Mouse (Mus musculus): Measurements from ENCODE around the gene Gdf1. TPM values are rescaled to one million over a fixed set of nuclear protein-coding genes. Genes with fewer than 3 reads are reported as not detected.

Gdf1 gene
- 2.9 TPM in 1 of 2 replicates, not detected in the other for polyA plus RNA-seq (2012; rRNA removed; ENCODE audit: low replicate concordance)

DNA sequence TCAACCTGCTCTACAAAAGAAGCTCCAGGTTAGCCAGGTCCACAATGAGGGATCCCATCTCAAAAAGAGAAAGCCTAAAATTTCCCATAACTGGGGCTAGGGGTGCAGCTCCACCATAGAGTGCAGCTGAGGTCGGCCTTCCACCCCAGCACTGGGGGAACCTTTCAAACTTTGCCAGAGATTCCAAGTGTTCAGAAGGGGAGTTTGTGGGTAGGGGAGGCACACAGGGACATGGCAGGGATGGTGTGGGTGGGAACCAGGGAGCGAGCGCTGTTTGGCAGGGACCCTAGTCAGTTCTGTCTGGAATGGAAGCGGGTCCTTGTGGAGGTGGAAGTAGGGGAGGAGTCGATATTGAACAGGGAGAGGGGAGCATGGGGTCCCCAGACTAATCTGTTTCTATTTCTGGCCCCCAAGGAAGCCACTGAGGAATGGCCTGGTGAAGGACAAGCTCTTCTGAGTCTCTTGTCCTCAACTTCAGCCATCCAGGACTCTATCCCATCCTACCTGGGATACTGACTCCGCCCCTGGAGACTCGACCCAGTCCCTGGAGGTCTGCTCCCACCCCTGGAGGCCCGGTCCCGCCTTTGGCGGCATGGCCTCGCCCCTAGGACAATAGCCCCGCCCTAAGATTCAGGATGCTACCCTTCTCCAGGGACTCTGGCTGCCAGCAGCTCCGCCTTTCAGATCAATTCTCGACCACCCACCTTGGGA, at the start of gene Gdf1:
Gdf1 (plus strand) TSS at position 694 of the 711 bp plus-strand sequence.

DNA sequence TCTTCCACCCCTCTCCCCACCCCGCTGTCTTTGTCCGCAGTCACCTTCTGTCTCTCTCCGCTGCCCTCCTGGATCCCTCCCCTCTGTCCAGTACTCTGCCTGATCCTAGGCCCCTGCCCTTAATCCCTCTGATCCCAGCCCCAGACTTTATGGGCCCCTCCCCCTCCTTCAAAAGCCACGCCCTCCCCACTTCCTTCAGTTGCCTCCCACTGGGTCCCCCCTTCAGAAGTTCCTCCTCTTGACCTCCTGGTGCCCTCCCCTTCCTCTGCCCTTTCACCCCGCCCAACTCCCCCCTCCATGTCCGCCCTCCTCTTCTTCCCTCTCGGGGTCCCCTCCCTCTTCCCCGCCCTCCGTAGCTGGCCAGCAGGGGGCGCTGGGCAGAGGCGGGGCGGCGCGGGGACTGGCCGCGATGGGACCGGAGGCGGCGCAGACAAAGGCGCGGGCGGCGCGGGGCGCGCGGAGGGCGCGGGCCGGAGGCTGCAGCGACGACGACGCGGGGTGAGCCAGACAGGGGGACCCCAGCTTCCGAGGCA, 46.9 kb upstream of the Gdf1 start, which contains the start of gene Homer3:
Homer3 (plus strand) TSS at position 225 of the 533 bp plus-strand sequence.

DNA sequence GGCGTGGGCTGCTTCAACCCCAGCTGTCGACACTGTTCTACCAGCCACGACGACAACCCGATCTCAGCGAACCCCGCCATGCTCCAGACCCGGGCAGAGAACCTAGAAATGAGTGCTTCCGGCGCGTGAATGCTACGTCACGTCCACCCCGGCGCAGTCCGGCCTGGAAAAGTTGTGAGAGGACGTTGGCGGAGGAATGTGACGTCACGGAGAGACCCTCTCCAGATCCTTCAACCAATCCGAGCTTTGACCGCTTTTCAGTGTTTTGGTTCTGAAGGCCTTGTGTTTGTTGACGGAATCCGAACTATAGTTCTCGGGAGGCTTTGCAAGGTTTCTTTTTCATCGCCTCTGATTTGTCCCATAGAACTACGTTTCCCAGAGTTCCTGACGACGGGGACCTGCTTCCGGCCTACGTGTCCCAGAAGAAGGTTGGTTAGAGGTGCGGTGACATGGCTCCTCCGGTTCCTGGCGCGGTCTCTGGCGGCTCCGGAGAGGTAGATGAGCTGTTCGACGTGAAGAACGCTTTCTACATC, 27.2 kb upstream of the Gdf1 start, which contains the start of the genes Ddx49 and Cope:
Ddx49 (minus strand) TSS at position 132 of the 533 bp plus-strand sequence.
Cope (plus strand) TSS at position 161 of the 533 bp plus-strand sequence.

DNA sequence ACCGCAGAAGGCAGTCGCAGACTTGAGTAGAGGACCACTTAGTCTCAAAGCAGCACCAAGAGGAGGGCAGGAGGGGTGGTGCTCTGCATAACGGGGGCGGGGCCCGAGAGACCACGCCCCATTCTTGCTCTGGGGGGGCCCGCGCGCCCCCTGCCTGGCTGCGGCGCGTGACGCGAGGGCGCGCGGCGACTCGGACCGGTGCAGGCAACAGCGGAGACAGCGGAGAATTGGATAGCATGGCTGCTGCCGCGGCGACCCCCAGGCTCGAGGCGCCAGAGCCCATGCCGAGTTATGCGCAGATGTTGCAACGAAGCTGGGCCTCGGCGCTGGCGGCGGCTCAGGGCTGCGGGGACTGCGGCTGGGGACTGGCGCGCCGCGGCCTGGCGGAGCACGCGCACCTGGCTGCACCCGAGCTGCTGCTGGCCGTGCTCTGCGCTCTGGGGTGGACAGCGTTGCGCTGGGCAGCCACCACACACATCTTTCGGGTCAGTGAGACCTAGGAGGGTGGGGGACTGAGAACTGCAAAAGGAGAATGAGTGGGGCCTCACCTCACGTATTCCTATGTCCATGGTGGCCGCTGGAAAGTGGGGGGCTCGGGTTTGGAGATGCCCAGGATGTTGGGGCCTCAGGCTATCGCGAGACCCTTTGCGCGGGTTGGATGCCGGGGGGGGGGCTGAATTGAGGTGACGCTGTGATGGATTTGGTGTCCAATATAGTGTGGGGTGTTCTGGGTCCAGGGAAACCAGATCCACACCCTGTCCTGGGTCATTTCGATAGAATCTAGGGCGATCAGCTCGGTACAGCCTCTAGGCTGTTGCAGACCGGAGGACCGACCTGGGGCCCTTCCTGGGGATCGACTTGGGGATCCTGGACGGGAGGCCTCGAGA, 13.8 kb upstream of the Gdf1 start, which contains the start of gene Cers1:
Cers1 (plus strand) TSS at position 152 of the 887 bp plus-strand sequence.

DNA sequence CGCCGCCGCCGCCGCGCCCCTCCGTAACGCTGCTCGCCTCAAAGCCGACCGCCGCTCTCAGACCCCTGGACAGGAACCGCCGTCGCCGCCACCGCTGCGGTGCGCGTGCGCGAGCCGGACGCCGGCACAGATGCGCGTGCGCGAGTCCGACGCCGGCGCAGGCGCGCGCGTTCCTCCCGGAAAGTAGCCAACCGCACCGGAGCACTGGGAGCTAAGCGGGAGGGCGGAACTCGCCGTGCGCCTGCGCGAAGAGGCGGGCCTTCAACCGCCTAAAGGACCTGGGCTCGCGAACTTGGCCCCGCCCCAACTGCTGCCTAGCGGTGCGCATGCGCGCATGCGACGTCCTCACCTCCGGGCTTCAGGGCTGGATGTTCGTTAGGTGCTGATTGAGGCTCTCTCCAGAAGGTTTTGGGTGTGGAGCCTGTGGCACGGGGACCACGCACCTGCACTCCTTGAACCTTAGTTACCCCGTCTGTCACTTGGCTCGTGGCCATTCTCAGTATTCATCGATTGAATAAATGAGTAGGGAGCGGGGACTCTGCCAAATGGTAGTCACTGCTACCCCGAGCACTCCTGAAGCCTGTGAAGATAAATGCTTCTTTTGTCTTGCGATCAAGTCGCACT, 23.7 kb downstream of the Gdf1 start, which contains the start of gene Upf1:
Upf1 (minus strand) TSS at position 85 of the 624 bp plus-strand sequence.

DNA sequence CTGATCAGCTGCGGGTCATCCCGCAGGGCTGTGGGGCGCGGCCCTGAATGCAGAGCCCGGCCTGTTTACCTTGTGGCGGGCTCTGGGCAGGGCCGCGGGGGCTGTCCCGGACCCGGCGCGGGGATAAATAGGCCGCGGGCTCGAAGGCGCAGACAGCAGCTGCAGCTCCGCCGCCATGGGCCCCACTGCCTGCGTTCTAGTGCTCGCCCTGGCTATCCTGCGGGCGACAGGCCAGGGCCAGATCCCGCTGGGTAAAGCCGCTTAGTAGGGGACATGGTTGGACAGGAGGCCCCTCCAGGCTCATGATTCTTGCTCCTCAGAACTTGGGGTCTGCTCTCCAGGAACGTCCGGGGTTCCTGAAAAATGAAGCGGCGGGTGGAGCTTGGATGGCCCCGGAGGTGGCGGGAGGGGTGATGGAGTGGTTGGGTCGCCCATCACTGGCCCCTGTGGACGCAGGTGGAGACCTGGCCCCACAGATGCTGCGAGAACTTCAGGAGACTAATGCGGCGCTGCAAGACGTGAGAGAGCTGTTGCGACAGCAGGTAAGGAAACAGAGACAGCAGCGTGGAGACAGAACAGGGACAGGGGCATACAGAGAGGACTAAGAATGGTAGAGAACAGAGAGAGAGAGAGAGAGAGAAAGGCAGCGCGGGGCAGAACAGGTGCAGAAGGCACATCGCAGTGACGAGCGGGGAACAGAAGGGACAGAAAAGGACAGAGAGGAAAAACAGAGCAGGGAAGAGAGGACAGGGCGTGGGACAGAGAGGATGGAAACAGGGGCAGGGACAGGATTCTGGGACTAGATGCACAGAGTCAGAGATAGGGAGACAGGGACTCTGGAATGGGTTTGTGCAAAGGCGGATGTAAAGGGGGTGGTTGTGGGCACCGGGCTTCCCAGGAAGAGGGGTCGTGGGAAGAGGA, 44.0 kb downstream of the Gdf1 start, which contains the start of gene Comp:
Comp (plus strand) TSS at position 162 of the 921 bp plus-strand sequence.

Other genes starting within 250 kb of the Gdf1 start
- 0.31 and 0.65 TPM in 2 replicates for gene Hapln4, start 246.4 kb upstream of the Gdf1 start, polyA plus RNA-seq (2012; rRNA removed; ENCODE audit: low replicate concordance)
- gene Ncan, start 208.9 kb upstream of the Gdf1 start, polyA plus RNA-seq (2012; rRNA removed; ENCODE audit: low replicate concordance), result 0.36 and 0.73 TPM in 2 replicates
- gene Nr2c2ap, start 198.5 kb upstream of the Gdf1 start, polyA plus RNA-seq (2012; rRNA removed; ENCODE audit: low replicate concordance), result 11.8 and 12.8 TPM in 2 replicates
- gene Rfxank, start 190.7 kb upstream of the Gdf1 start, polyA plus RNA-seq (2012; rRNA removed; ENCODE audit: low replicate concordance), result 27.4 and 34.3 TPM in 2 replicates
- 98.4 and 104 TPM in 2 replicates for gene Borcs8, start 190.3 kb upstream of the Gdf1 start, polyA plus RNA-seq (2012; rRNA removed; ENCODE audit: low replicate concordance)
- gene Mef2b, start 190.1 kb upstream of the Gdf1 start, polyA plus RNA-seq (2012; rRNA removed; ENCODE audit: low replicate concordance), result 0.29 and 3.7 TPM in 2 replicates
- 108 and 160 TPM in 2 replicates for gene Tmem161a, start 157.5 kb upstream of the Gdf1 start, polyA plus RNA-seq (2012; rRNA removed; ENCODE audit: low replicate concordance)
- gene Slc25a42, start 117.5 kb upstream of the Gdf1 start, polyA plus RNA-seq (2012; rRNA removed; ENCODE audit: low replicate concordance), result 37.9 and 68.3 TPM in 2 replicates
- 35.9 and 45.8 TPM in 2 replicates for gene Sugp2, start 95.6 kb upstream of the Gdf1 start, polyA plus RNA-seq (2012; rRNA removed; ENCODE audit: low replicate concordance)
- 16.3 and 19.1 TPM in 2 replicates for gene Armc6, start 95.4 kb upstream of the Gdf1 start, polyA plus RNA-seq (2012; rRNA removed; ENCODE audit: low replicate concordance)
- gene Homer3, start 47.0 kb upstream of the Gdf1 start, polyA plus RNA-seq (2012; rRNA removed; ENCODE audit: low replicate concordance), result 28.4 and 42.3 TPM in 2 replicates
- gene Ddx49, start 27.3 kb upstream of the Gdf1 start, polyA plus RNA-seq (2012; rRNA removed; ENCODE audit: low replicate concordance), result 43.0 and 47.9 TPM in 2 replicates
- gene Cope, start 27.3 kb upstream of the Gdf1 start, polyA plus RNA-seq (2012; rRNA removed; ENCODE audit: low replicate concordance), result 262 and 364 TPM in 2 replicates
- 1.1 and 8.3 TPM in 2 replicates for gene Cers1, start 14.0 kb upstream of the Gdf1 start, polyA plus RNA-seq (2012; rRNA removed; ENCODE audit: low replicate concordance)
- gene Upf1, start 23.5 kb downstream of the Gdf1 start, polyA plus RNA-seq (2012; rRNA removed; ENCODE audit: low replicate concordance), result 23.8 and 44.2 TPM in 2 replicates
- 1.1 TPM in 2 replicates for gene Comp, start 43.7 kb downstream of the Gdf1 start, polyA plus RNA-seq (2012; rRNA removed; ENCODE audit: low replicate concordance)
- 22.9 and 36.9 TPM in 2 replicates for gene Crtc1, start 109.8 kb downstream of the Gdf1 start, polyA plus RNA-seq (2012; rRNA removed; ENCODE audit: low replicate concordance)
- 53.4 and 80.6 TPM in 2 replicates for gene Klhl26, start 147.2 kb downstream of the Gdf1 start, polyA plus RNA-seq (2012; rRNA removed; ENCODE audit: low replicate concordance)
- gene Tmem59l, start 157.5 kb downstream of the Gdf1 start, polyA plus RNA-seq (2012; rRNA removed; ENCODE audit: low replicate concordance), result 0.42 and 0.50 TPM in 2 replicates
- 5.2 and 5.7 TPM in 2 replicates for gene Crlf1, start 163.3 kb downstream of the Gdf1 start, polyA plus RNA-seq (2012; rRNA removed; ENCODE audit: low replicate concordance)
- 240 and 366 TPM in 2 replicates for gene Rex1bd, start 176.9 kb downstream of the Gdf1 start, polyA plus RNA-seq (2012; rRNA removed; ENCODE audit: low replicate concordance)
- gene Uba52, start 181.0 kb downstream of the Gdf1 start, polyA plus RNA-seq (2012; rRNA removed; ENCODE audit: low replicate concordance), result 371 and 768 TPM in 2 replicates
- gene Fkbp8, start 197.9 kb downstream of the Gdf1 start, polyA plus RNA-seq (2012; rRNA removed; ENCODE audit: low replicate concordance), result 331 and 487 TPM in 2 replicates
- 82.7 and 119 TPM in 2 replicates for gene Kxd1, start 198.1 kb downstream of the Gdf1 start, polyA plus RNA-seq (2012; rRNA removed; ENCODE audit: low replicate concordance)
- 29.0 and 40.3 TPM in 2 replicates for gene Ell, start 209.6 kb downstream of the Gdf1 start, polyA plus RNA-seq (2012; rRNA removed; ENCODE audit: low replicate concordance)

Measured in mammary gland, adult 2 months (tissue).